8 mouse cellular contexts compared by ENCODE assay signal in genomic region chr11:98795714-98796514, GRCm38 (mm10). TPM values are rescaled to one million over a fixed set of nuclear protein-coding genes. Genes with fewer than 3 reads are reported as not detected.
A peak's percentile ranks its signal among the peaks of the same experiment; 100 is the strongest.
DNase-seq lines count a peak whose midpoint lies in the region; ATAC-seq and TF ChIP-seq lines count a peak whose summit lies in the region.

No protein-coding gene starts in this region.

- peak overlapping the region; percentile 83 for H3K4me2 ChIP-seq in forebrain, embryonic 15.5 days (replicated peaks)
- H3K4me2 ChIP-seq in hindbrain, embryonic 15.5 days: peak overlapping the region; percentile 93
- H3K4me2 ChIP-seq in liver, embryonic 11.5 days: peak overlapping the region; percentile 84

- peak overlapping the region; percentile 79 for H3K4me3 ChIP-seq in left cerebral cortex, adult 2 months
- H3K4me3 ChIP-seq in forebrain, embryonic 15.5 days: peak overlapping the region; percentile 81
- peak overlapping the region; percentile 98 for H3K4me3 ChIP-seq in hindbrain, embryonic 15.5 days
- peak overlapping the region; percentile 100 for H3K4me3 ChIP-seq in liver, embryonic 11.5 days (ENCODE audit: low read depth, low read length)

- H3K9me3 ChIP-seq in forebrain, embryonic 15.5 days: no peaks in the 10 kb centered on the region
- H3K9me3 ChIP-seq in hindbrain, embryonic 15.5 days: no peaks in the 10 kb centered on the region
- H3K9me3 ChIP-seq in liver, embryonic 11.5 days (ENCODE audit: control insufficient read depth, low read length): no peaks in the 10 kb centered on the region

- intact Hi-C loops in left cerebral cortex, adult 2 months (cut with DNase I): loop anchor here (5.0 kb wide), 1 partner anchor 41 kb away; the partner anchor contains the start of gene Rapgefl1
- intact Hi-C loops in left cerebral cortex, postnatal 14 days (cut with DNase I): no loop called here

- H3K9ac ChIP-seq in forebrain, embryonic 15.5 days (replicated peaks): peak overlapping the region; percentile 96
- peak overlapping the region; percentile 87 for H3K9ac ChIP-seq in hindbrain, embryonic 15.5 days
- H3K9ac ChIP-seq in liver, embryonic 11.5 days (ENCODE audit: low read depth, low read length): peak overlapping the region; percentile 100

- WGBS in forebrain, embryonic 15.5 days: under 1% methylated on average over 71 of the region's 74 CpGs
- WGBS in hindbrain, embryonic 15.5 days: 0% methylated on average over 65 of the region's 74 CpGs
- WGBS in liver, embryonic 11.5 days: under 1% methylated on average over 66 of the region's 74 CpGs

- H3K27me3 ChIP-seq in forebrain, embryonic 15.5 days: no peaks in the 10 kb centered on the region
- no peaks in the 10 kb centered on the region for H3K27me3 ChIP-seq in hindbrain, embryonic 15.5 days
- no peaks in the 10 kb centered on the region for H3K27me3 ChIP-seq in liver, embryonic 11.5 days (replicated peaks; ENCODE audit: control insufficient read depth, insufficient read depth, low read length)

- H3K4me1 ChIP-seq in forebrain, embryonic 15.5 days: peaks cover 37% of the 10 kb centered on the region
- H3K4me1 ChIP-seq in hindbrain, embryonic 15.5 days (replicated peaks): peaks cover 32% of the 10 kb centered on the region
- H3K4me1 ChIP-seq in liver, embryonic 11.5 days (replicated peaks; ENCODE audit: control insufficient read depth, insufficient read depth, low read length): peaks cover 41% of the 10 kb centered on the region

- peak; percentile 9; the same call in 1 of the 2 replicates for TF ChIP-seq CTCF in left cerebral cortex, adult 2 months (IDR thresholded peaks at IDR 0.05)

- H3K27ac ChIP-seq in left cerebral cortex, adult 2 months: peak overlapping the region; percentile 99
- peak overlapping the region; percentile 99 for H3K27ac ChIP-seq in forebrain, embryonic 15.5 days (replicated peaks)
- H3K27ac ChIP-seq in hindbrain, embryonic 15.5 days (replicated peaks): peak overlapping the region; percentile 99
- H3K27ac ChIP-seq in liver, embryonic 11.5 days (ENCODE audit: low read depth, low read length): peak overlapping the region; percentile 100

- ATAC-seq in forebrain, embryonic 15.5 days (replicated peaks): peak; percentile 35
- peak; percentile 43 for ATAC-seq in hindbrain, embryonic 15.5 days (ENCODE audit: low FRiP score, low read depth)
- peak; percentile 44 for ATAC-seq in liver, embryonic 11.5 days (replicated peaks; ENCODE audit: low FRiP score)

- DNase-seq in left cerebral cortex, adult 2 months (ENCODE audit: extremely low spot score in 1 of 2, low spot score in 2 of 2): peak in 1 of 2 experiments; percentile 53
- DNase-seq in left cerebral cortex, postnatal 14 days (ENCODE audit: low spot score in 2 of 2): no peak
- peak; percentile 43 for DNase-seq in c-Kit-negative CD71-positive TER-119-positive erythroid progenitor cells, embryonic 14.5 days (ENCODE audit: low read depth, low spot score)
- peak; percentile 75 for DNase-seq in liver, embryonic 11.5 days (ENCODE audit: low spot score)
- peak; percentile 54 for DNase-seq in naive thymus-derived CD4-positive, alpha-beta T cell, adult 2 months (ENCODE audit: low read depth)
- peak; percentile 64 for DNase-seq in thymus, postnatal 14 days

- H3K36me3 ChIP-seq in forebrain, embryonic 15.5 days: peaks cover 20% of the 10 kb centered on the region
- H3K36me3 ChIP-seq in hindbrain, embryonic 15.5 days: peaks cover 21% of the 10 kb centered on the region
- peaks cover 25% of the 10 kb centered on the region for H3K36me3 ChIP-seq in liver, embryonic 11.5 days (ENCODE audit: control insufficient read depth, insufficient read depth, low read length)

RNA-seq across cellular contexts. Expression of gene Msl1, which starts 0.6 kb away (rescaled TPM):
- 100 to 1,000 TPM; 178 to 192 TPM for total RNA-seq in left cerebral cortex, adult 2 months (2021)
- 100 to 1,000 TPM; 168 to 170 TPM for total RNA-seq in left cerebral cortex, postnatal 14 days (2021)
- polyA plus RNA-seq in forebrain, embryonic 15.5 days (2015; fragmentation: Nextera tagmentation; extraction: Ambion mirVana): 30.2 and 31.7 TPM in 2 replicates
- polyA plus RNA-seq in hindbrain, embryonic 15.5 days (2015; fragmentation: Nextera tagmentation; extraction: Ambion mirVana): 31.7 and 33.1 TPM in 2 replicates
- polyA plus RNA-seq in liver, embryonic 11.5 days (2014; fragmentation: Nextera tagmentation; extraction: Ambion mirVana): 14.8 and 17.7 TPM in 2 replicates

RNA-seq across cellular contexts. Expression of gene Casc3, which starts 8.8 kb away (rescaled TPM):
- total RNA-seq in left cerebral cortex, adult 2 months (2021): 10 to 100 TPM; 53.0 to 57.6 TPM
- total RNA-seq in left cerebral cortex, postnatal 14 days (2021): 10 to 100 TPM; 53.1 to 54.6 TPM
- polyA plus RNA-seq in forebrain, embryonic 15.5 days (2015; fragmentation: Nextera tagmentation; extraction: Ambion mirVana): 53.5 and 53.9 TPM in 2 replicates
- 49.4 and 54.2 TPM in 2 replicates for polyA plus RNA-seq in hindbrain, embryonic 15.5 days (2015; fragmentation: Nextera tagmentation; extraction: Ambion mirVana)
- polyA plus RNA-seq in liver, embryonic 11.5 days (2014; fragmentation: Nextera tagmentation; extraction: Ambion mirVana): 34.8 and 35.6 TPM in 2 replicates

RNA-seq across cellular contexts. Expression of gene Nr1d1, which starts 20.8 kb away (rescaled TPM):
- 100 to 1,000 TPM in 1 of 2 experiments, 10 to 100 TPM in 1; 91.9 to 153 TPM for total RNA-seq in left cerebral cortex, adult 2 months (2021)
- total RNA-seq in left cerebral cortex, postnatal 14 days (2021): 10 to 100 TPM; 82.0 to 85.4 TPM
- 3.6 TPM in 2 replicates for polyA plus RNA-seq in forebrain, embryonic 15.5 days (2015; fragmentation: Nextera tagmentation; extraction: Ambion mirVana)
- 3.9 and 4.3 TPM in 2 replicates for polyA plus RNA-seq in hindbrain, embryonic 15.5 days (2015; fragmentation: Nextera tagmentation; extraction: Ambion mirVana)
- 2.1 and 2.7 TPM in 2 replicates for polyA plus RNA-seq in liver, embryonic 11.5 days (2014; fragmentation: Nextera tagmentation; extraction: Ambion mirVana)

RNA-seq across cellular contexts. Expression of gene Rapgefl1, which starts 40.7 kb away (rescaled TPM):
- 100 to 1,000 TPM; 144 to 153 TPM for total RNA-seq in left cerebral cortex, adult 2 months (2021)
- total RNA-seq in left cerebral cortex, postnatal 14 days (2021): 100 to 1,000 TPM; 141 to 143 TPM
- 4.2 and 5.8 TPM in 2 replicates for polyA plus RNA-seq in forebrain, embryonic 15.5 days (2015; fragmentation: Nextera tagmentation; extraction: Ambion mirVana)
- polyA plus RNA-seq in hindbrain, embryonic 15.5 days (2015; fragmentation: Nextera tagmentation; extraction: Ambion mirVana): 10.5 and 13.1 TPM in 2 replicates
- polyA plus RNA-seq in liver, embryonic 11.5 days (2014; fragmentation: Nextera tagmentation; extraction: Ambion mirVana): 0.39 and 0.55 TPM in 2 replicates

RNA-seq across cellular contexts. Expression of gene Thra, which starts 55.5 kb away (rescaled TPM):
- total RNA-seq in left cerebral cortex, adult 2 months (2021): 100 to 1,000 TPM; 730 to 768 TPM
- 1,000 to 10,000 TPM in 1 of 2 experiments, 100 to 1,000 TPM in 1; 962 to 1,004 TPM for total RNA-seq in left cerebral cortex, postnatal 14 days (2021)
- 164 and 166 TPM in 2 replicates for polyA plus RNA-seq in forebrain, embryonic 15.5 days (2015; fragmentation: Nextera tagmentation; extraction: Ambion mirVana)
- 136 and 138 TPM in 2 replicates for polyA plus RNA-seq in hindbrain, embryonic 15.5 days (2015; fragmentation: Nextera tagmentation; extraction: Ambion mirVana)
- 26.6 and 31.6 TPM in 2 replicates for polyA plus RNA-seq in liver, embryonic 11.5 days (2014; fragmentation: Nextera tagmentation; extraction: Ambion mirVana)

Comparison
In these comparisons a context has a peak if more than half of its experiments do, and no peak if none do; other contexts are left out.
1. DNase-seq: peak in c-Kit-negative CD71-positive TER-119-positive erythroid progenitor cells, embryonic 14.5 days (single experiment), liver, embryonic 11.5 days (single experiment), naive thymus-derived CD4-positive, alpha-beta T cell, adult 2 months (single experiment) and thymus, postnatal 14 days (single experiment); none in left cerebral cortex, postnatal 14 days (0 of 2).
2. Peak in every context shown above with its lines, with median percentiles within 50 percentile points of each other: H3K27ac ChIP-seq, H3K4me3 ChIP-seq, ATAC-seq, H3K4me2 ChIP-seq and H3K9ac ChIP-seq.